Comparison of ENCODE assay signal across 12 mouse cellular contexts in genomic region chr4:136830272-136830823, GRCm38 (mm10). TPM values are rescaled to one million over a fixed set of nuclear protein-coding genes. Genes with fewer than 3 reads are reported as not detected.
DNase-seq lines count a peak whose midpoint lies in the region; ATAC-seq and TF ChIP-seq lines count a peak whose summit lies in the region.
"Had no signal": no experiment of that assay in that cellular context is flagged by ENCODE, and none has a peak within 500 bp of the region (broad histone marks: within the 10 kb centered on the region; RNA-seq: fewer than 3 reads in every experiment).

No protein-coding gene starts in this region.

- H3K4me1 ChIP-seq in kidney, embryonic 16.5 days (ENCODE audit: insufficient read depth, low read length), result peaks cover 49% of the 10 kb centered on the region
- H3K4me1 ChIP-seq in kidney, adult 2 months (ENCODE audit: control insufficient read depth, insufficient read depth, low read length), result no peaks in the 10 kb centered on the region; the same call in 1 of the 2 replicates
- peaks cover 58% of the 10 kb centered on the region for H3K4me1 ChIP-seq in hindbrain, embryonic 16.5 days (ENCODE audit: control insufficient read depth, insufficient read depth, low read depth, low read length)
- H3K4me1 ChIP-seq in midbrain, embryonic 16.5 days (ENCODE audit: control insufficient read depth, insufficient read depth, low read length), result peaks cover 60% of the 10 kb centered on the region

- H3K27me3 ChIP-seq in kidney, embryonic 16.5 days (ENCODE audit: insufficient read depth, low read length), result peaks cover 12% of the 10 kb centered on the region; the same call in 1 of the 2 replicates
- no peaks in the 10 kb centered on the region for H3K27me3 ChIP-seq in kidney, adult 2 months (replicated peaks; ENCODE audit: control insufficient read depth, insufficient read depth, low read length)
- H3K27me3 ChIP-seq in hindbrain, embryonic 16.5 days (replicated peaks; ENCODE audit: control insufficient read depth, insufficient read depth, low read length), result no peaks in the 10 kb centered on the region
- H3K27me3 ChIP-seq in midbrain, embryonic 16.5 days (ENCODE audit: control insufficient read depth, insufficient read depth, low read depth, low read length), result no peaks in the 10 kb centered on the region
- H3K27me3 ChIP-seq: hindbrain, embryonic 15.5 days had no signal

- H3K9me3 ChIP-seq in kidney, embryonic 16.5 days (ENCODE audit: low read length), result no peaks in the 10 kb centered on the region
- H3K9me3 ChIP-seq in hindbrain, embryonic 16.5 days (ENCODE audit: control insufficient read depth, low read length), result no peaks in the 10 kb centered on the region
- no peaks in the 10 kb centered on the region for H3K9me3 ChIP-seq in midbrain, embryonic 16.5 days (replicated peaks; ENCODE audit: control insufficient read depth, low read length, poor library complexity, severe bottlenecking)
- H3K9me3 ChIP-seq: hindbrain, embryonic 15.5 days had no signal

- no peaks in the 10 kb centered on the region for H3K36me3 ChIP-seq in kidney, embryonic 16.5 days (ENCODE audit: insufficient read depth, low read length)
- no peaks in the 10 kb centered on the region for H3K36me3 ChIP-seq in kidney, adult 2 months (ENCODE audit: control insufficient read depth, insufficient read depth, low read length)
- no peaks in the 10 kb centered on the region for H3K36me3 ChIP-seq in hindbrain, embryonic 16.5 days (ENCODE audit: control insufficient read depth, insufficient read depth, low read length)
- no peaks in the 10 kb centered on the region for H3K36me3 ChIP-seq in midbrain, embryonic 16.5 days (ENCODE audit: control insufficient read depth, insufficient read depth, low read length)
- H3K36me3 ChIP-seq: G1E; hindbrain, embryonic 15.5 days had no signal

- no peak for DNase-seq in kidney, adult 2 months
- peak; percentile 67 for DNase-seq in ZHBTc4 (ENCODE audit: low read depth, low spot score)
- no peak for DNase-seq in Muller cell, postnatal 12 days (ENCODE audit: inconsistent ontology term)
- DNase-seq in gastrocnemius, postnatal 14 days, result no peak
- DNase-seq: adrenal gland, postnatal 25 days; heart, adult 11 months had no signal

- H3K4me2 ChIP-seq in kidney, embryonic 16.5 days (replicated peaks; ENCODE audit: low read depth, low read length), result peak overlapping the region; percentile 28
- peak overlapping the region; percentile 18; the same call in 1 of the 2 replicates for H3K4me2 ChIP-seq in hindbrain, embryonic 16.5 days (ENCODE audit: low read length)
- H3K4me2 ChIP-seq in midbrain, embryonic 16.5 days (ENCODE audit: low read length), result peak overlapping the region; percentile 12
- H3K4me2 ChIP-seq: hindbrain, embryonic 15.5 days had no signal

- no peak for TF ChIP-seq CTCF in kidney, adult 2 months (conservative IDR thresholded peaks at IDR 0.05; ENCODE audit: insufficient read depth, insufficient read length, low read depth, low read length)

- TF ChIP-seq POLR2A in kidney, adult 2 months (IDR thresholded peaks at IDR 0.05; ENCODE audit: low read depth, low read length), result no peak

- no peak overlapping the region for H3K4me3 ChIP-seq in kidney, embryonic 16.5 days (ENCODE audit: low read length)
- no peak overlapping the region for H3K4me3 ChIP-seq in kidney, adult 2 months (ENCODE audit: insufficient read depth, low read depth, low read length)
- no peak overlapping the region for H3K4me3 ChIP-seq in hindbrain, embryonic 16.5 days (ENCODE audit: low read length)
- no peak overlapping the region for H3K4me3 ChIP-seq in midbrain, embryonic 16.5 days (ENCODE audit: low read depth, low read length)
- H3K4me3 ChIP-seq: hindbrain, embryonic 15.5 days had no signal

- no peak overlapping the region for H3K27ac ChIP-seq in kidney, embryonic 16.5 days (ENCODE audit: low read length)
- H3K27ac ChIP-seq in kidney, adult 2 months (ENCODE audit: insufficient read depth, low read depth, low read length), result no peak overlapping the region
- no peak overlapping the region for H3K27ac ChIP-seq in hindbrain, embryonic 16.5 days (ENCODE audit: low read depth, low read length)
- no peak overlapping the region for H3K27ac ChIP-seq in midbrain, embryonic 16.5 days (ENCODE audit: low read length)
- H3K27ac ChIP-seq: hindbrain, embryonic 15.5 days; liver, embryonic 14.5 days had no signal

- intact Hi-C loops in gastrocnemius, postnatal 14 days (cut with DNase I; ENCODE audit: low total_unique reads), result no loop called here

- WGBS in kidney, embryonic 16.5 days, result 50% methylated on average over 9 of the region's 9 CpGs
- WGBS in kidney, adult 2 months, result 65% methylated on average over 9 of the region's 9 CpGs
- WGBS in hindbrain, embryonic 16.5 days, result 49% methylated on average over 9 of the region's 9 CpGs
- whole genome bisulfite sequencing in midbrain, embryonic 16.5 days, result 45% methylated on average over 9 of the region's 9 CpGs

- 0 out of 2 replicates have a peak, but pooled peaks have one; percentile 23 for ATAC-seq in kidney, embryonic 16.5 days (ENCODE audit: low FRiP score, low TSS enrichment)
- ATAC-seq in hindbrain, embryonic 16.5 days, result no peak
- no peak for ATAC-seq in midbrain, embryonic 16.5 days

- no peak overlapping the region for H3K9ac ChIP-seq in kidney, embryonic 16.5 days (replicated peaks; ENCODE audit: low read length)
- H3K9ac ChIP-seq in hindbrain, embryonic 16.5 days (ENCODE audit: low read depth, low read length), result no peak overlapping the region
- H3K9ac ChIP-seq in midbrain, embryonic 16.5 days (ENCODE audit: low read depth, low read length), result no peak overlapping the region; the same call in 1 of the 2 replicates
- H3K9ac ChIP-seq: hindbrain, embryonic 15.5 days; liver, embryonic 14.5 days had no signal

RNA-seq across cellular contexts. Expression of gene Ephb2, which starts 5.4 kb away (rescaled TPM):
- 3.4 and 3.6 TPM in 2 replicates for polyA plus RNA-seq in kidney, embryonic 16.5 days (2015; fragmentation: Nextera tagmentation; extraction: Ambion mirVana)
- 10.4 and 19.3 TPM in 2 replicates for polyA plus RNA-seq in kidney, adult 2 months (2012; rRNA removed)
- 7.8 and 10.1 TPM in 2 replicates for polyA plus RNA-seq in hindbrain, embryonic 16.5 days (2015; fragmentation: Nextera tagmentation; extraction: Ambion mirVana)
- polyA plus RNA-seq in midbrain, embryonic 16.5 days (2015; fragmentation: Nextera tagmentation; extraction: Ambion mirVana), result 13.1 and 17.5 TPM in 2 replicates
- 1 to 10 TPM; 1.2 to 4.2 TPM for total RNA-seq in gastrocnemius, postnatal 14 days (2021)

RNA-seq across cellular contexts. Expression of gene C1qb, which starts 55.6 kb away (rescaled TPM):
- 40.1 and 44.3 TPM in 2 replicates for polyA plus RNA-seq in kidney, embryonic 16.5 days (2015; fragmentation: Nextera tagmentation; extraction: Ambion mirVana)
- polyA plus RNA-seq in kidney, adult 2 months (2012; rRNA removed), result 52.2 and 58.5 TPM in 2 replicates
- 49.8 and 53.9 TPM in 2 replicates for polyA plus RNA-seq in hindbrain, embryonic 16.5 days (2015; fragmentation: Nextera tagmentation; extraction: Ambion mirVana)
- 29.3 and 40.8 TPM in 2 replicates for polyA plus RNA-seq in midbrain, embryonic 16.5 days (2015; fragmentation: Nextera tagmentation; extraction: Ambion mirVana)
- 10 to 100 TPM; 18.8 to 20.8 TPM for total RNA-seq in gastrocnemius, postnatal 14 days (2021)
